Mouse (Mus musculus) embryonic stem cell, embryonic (primary cell): ENCODE results near the gene Muc3.
"Not testable (repeated sequence)": the region's sequence is repeated elsewhere in the genome, so short reads cannot be mapped to it uniquely, and the experiment has no call there.

Source experiments
- CTCF ChIA-PET, 4 experiments: fragments of 300-600 bp in 2 of 4; fragments of 350-600 bp in 2 of 4; sonication (Branson Sonifier 250); formaldehyde crosslinking; loops; one replicate each; lab custom pipeline; 2022; ENCODE audit warnings: inconsistent platforms in 2 of 4; lab: Charles Lee
- POLR2A ChIA-PET, 4 experiments: fragments of 300-600 bp in 2 of 4; fragments of 350-600 bp in 2 of 4; sonication (Branson Sonifier 250); formaldehyde crosslinking; loops; one replicate each; lab custom pipeline; 2022; ENCODE audit warnings: antibody characterized with exemption in 4 of 4, inconsistent platforms in 1 of 4; lab: Charles Lee

The Muc3 gene

GRCm38 (mm10) chr5:137149272-137149882, at the start of gene Muc3:
Muc3 (minus strand) TSS chr5:137149322.
- CTCF ChIA-PET, POLR2A ChIA-PET: not testable (repeated sequence)

GRCm38 (mm10) chr5:137194488-137195120, 45.5 kb upstream of the Muc3 start:
- CTCF ChIA-PET = interaction anchor here in 3 of 4 experiments (0.5 to 1.4 kb wide), 6 partner anchors 35 to 462 kb away, joined by 3 to 7 read pairs (median 3); no protein-coding TSS in a partner anchor
- POLR2A ChIA-PET = interaction anchor here in 1 of 4 experiments (0.6 kb wide), 1 partner anchor 139 kb away, joined by 5 read pairs; the partner anchor contains the start of gene Slc12a9

- CTCF ChIA-PET = interaction anchor here in 3 of 4 experiments (1.0 to 1.4 kb wide), 3 partner anchors 16 to 188 kb away, joined by 3 read pairs; no protein-coding TSS in a partner anchor
- POLR2A ChIA-PET = interaction anchor here in 1 of 4 experiments (0.5 kb wide), 1 partner anchor 170 kb away, joined by 4 read pairs; no protein-coding TSS in a partner anchor
Measured at GRCm38 (mm10) chr5:137193279-137193952, 44.3 kb upstream of the Muc3 start.

GRCm38 (mm10) chr5:137189326-137189725, 40.2 kb upstream of the Muc3 start:
- ChIA-PET CTCF (interaction anchor here in 2 of 4 experiments (0.6 to 0.8 kb wide), 2 partner anchors 22 to 100 kb away, joined by 3 to 4 read pairs; no protein-coding TSS in a partner anchor), POLR2A (interaction anchor here in 2 of 4 experiments (0.7 to 1.1 kb wide), 3 partner anchors 19 to 794 kb away, joined by 3 to 8 read pairs (median 4); partner anchors contain the start of gene Znhit1 (in 1 of the 2))

- ChIA-PET POLR2A (interaction anchor here in 1 of 4 experiments (0.7 kb wide), 1 partner anchor 8 kb away, joined by 3 read pairs; no protein-coding TSS in a partner anchor), CTCF (interaction anchor here in 1 of 4 experiments (0.6 to 1.0 kb wide), 2 partner anchors 13 to 101 kb away, joined by 3 to 4 read pairs; no protein-coding TSS in a partner anchor)
Measured at GRCm38 (mm10) chr5:137185362-137185761, 36.2 kb upstream of the Muc3 start.

- POLR2A ChIA-PET = interaction anchor here in 1 of 4 experiments (1.0 kb wide), 1 partner anchor 12 kb away, joined by 3 read pairs; no protein-coding TSS in a partner anchor
Measured at GRCm38 (mm10) chr5:137179646-137180374, 30.7 kb upstream of the Muc3 start.

GRCm38 (mm10) chr5:137173967-137174366, 24.8 kb upstream of the Muc3 start:
- CTCF ChIA-PET = interaction anchor here in 2 of 4 experiments (0.6 to 1.2 kb wide), 2 partner anchors 90 to 113 kb away, joined by 3 to 7 read pairs; partner anchors contain the start of gene Ache (in 1 of the 2)
- POLR2A ChIA-PET = interaction anchor here in 2 of 4 experiments (0.5 to 0.8 kb wide), 3 partner anchors 52 to 1106 kb away, joined by 3 read pairs; partner anchors contain the start of genes Gm43720 (in 1 of the 2), Gpc2 (in 1 of the 2) and Stag3 (in 1 of the 2)

More at GRCm38 (mm10) chr5:137179646-137180374, 30.7 kb upstream of the Muc3 start:
- CTCF ChIA-PET = interaction anchor here in 2 of 4 experiments (0.8 to 1.1 kb wide), 3 partner anchors 12 to 39 kb away, joined by 3 read pairs; no protein-coding TSS in a partner anchor

GRCm38 (mm10) chr5:137172591-137172990, 23.5 kb upstream of the Muc3 start:
- ChIA-PET POLR2A (interaction anchor here in 2 of 4 experiments (0.5 to 1.1 kb wide), 2 partner anchors 92 to 136 kb away, joined by 3 to 7 read pairs; no protein-coding TSS in a partner anchor), CTCF (interaction anchor here (0.6 to 3.3 kb wide), 6 partner anchors 13 to 844 kb away, joined by 3 to 19 read pairs (median 4); partner anchors contain the start of gene Ache (in 1 of the 4))

GRCm38 (mm10) chr5:137171478-137171877, 22.4 kb upstream of the Muc3 start:
- CTCF ChIA-PET = interaction anchor here in 2 of 4 experiments (1.5 to 3.3 kb wide), 3 partner anchors 11 to 12 kb away, joined by 3 to 19 read pairs (median 5); no protein-coding TSS in a partner anchor
- POLR2A ChIA-PET = interaction anchor here in 1 of 4 experiments (1.2 kb wide), 1 partner anchor 34 kb away, joined by 3 read pairs; no protein-coding TSS in a partner anchor

GRCm38 (mm10) chr5:137170836-137171380, 21.8 kb upstream of the Muc3 start:
- ChIA-PET CTCF (interaction anchor here in 2 of 4 experiments (1.0 to 3.3 kb wide), 5 partner anchors 10 to 157 kb away, joined by 3 to 19 read pairs (median 4); no protein-coding TSS in a partner anchor), POLR2A (no interaction called here)

GRCm38 (mm10) chr5:137167539-137167938, 18.4 kb upstream of the Muc3 start:
- CTCF ChIA-PET = interaction anchor here in 3 of 4 experiments (0.6 to 3.2 kb wide), 5 partner anchors 22 to 1521 kb away, joined by 3 to 25 read pairs (median 3); partner anchors contain the start of gene Ache (in 2 of the 3)
- POLR2A ChIA-PET = interaction anchor here in 2 of 4 experiments (1.1 to 1.6 kb wide), 2 partner anchors 10 to 119 kb away, joined by 3 to 4 read pairs; no protein-coding TSS in a partner anchor

- ChIA-PET CTCF (interaction anchor here in 3 of 4 experiments (0.6 to 3.2 kb wide), 11 partner anchors 9 to 458 kb away, joined by 3 to 25 read pairs (median 4); partner anchors contain the start of genes Ache (in 1 of the 3) and Pop7 (in 1 of the 3)), POLR2A (no interaction called here)
Measured at GRCm38 (mm10) chr5:137166012-137166411, 16.9 kb upstream of the Muc3 start.

GRCm38 (mm10) chr5:137161853-137162252, 12.7 kb upstream of the Muc3 start:
- POLR2A ChIA-PET = no interaction called here
- CTCF ChIA-PET = interaction anchor here in 2 of 4 experiments (0.6 to 1.7 kb wide), 3 partner anchors 9 to 125 kb away, joined by 3 to 5 read pairs (median 5); partner anchors contain the start of gene Ache (in 1 of the 2)

GRCm38 (mm10) chr5:137159461-137159860, 10.3 kb upstream of the Muc3 start:
- CTCF ChIA-PET = interaction anchor here (0.5 to 3.2 kb wide), 44 partner anchors 10 to 1549 kb away, joined by 3 to 64 read pairs (median 4); partner anchors contain the start of genes Ache (in 4 of the 4) and Pop7 (in 1 of the 4)
- POLR2A ChIA-PET = interaction anchor here in 3 of 4 experiments (0.5 to 1.6 kb wide), 6 partner anchors 125 to 217 kb away, joined by 3 to 5 read pairs (median 3); partner anchors contain the start of gene Srrt (in 1 of the 3)

GRCm38 (mm10) chr5:137153289-137153688, 4.2 kb upstream of the Muc3 start:
- ChIA-PET POLR2A (interaction anchor here in 2 of 4 experiments (0.9 to 1.2 kb wide), 2 partner anchors 136 to 155 kb away, joined by 3 read pairs; partner anchors contain the start of gene Srrt (in 1 of the 2)), CTCF (interaction anchor here in 2 of 4 experiments (0.5 to 0.6 kb wide), 2 partner anchors 113 to 432 kb away, joined by 3 read pairs; no protein-coding TSS in a partner anchor)

GRCm38 (mm10) chr5:137152623-137153022, 3.5 kb upstream of the Muc3 start:
- ChIA-PET POLR2A (no interaction called here), CTCF (no interaction called here)
